Mouse (Mus musculus): ENCODE results near the gene Cyp2s1. TPM values are rescaled to one million over a fixed set of nuclear protein-coding genes. Genes with fewer than 3 reads are reported as not detected.
A peak's percentile ranks its signal among the peaks of the same experiment; 100 is the strongest.

Gene Cyp2s1
- total and polyA plus RNA-seq, 2 experiments from 2014 or later = 4.4 to 12.7 TPM

DNA sequence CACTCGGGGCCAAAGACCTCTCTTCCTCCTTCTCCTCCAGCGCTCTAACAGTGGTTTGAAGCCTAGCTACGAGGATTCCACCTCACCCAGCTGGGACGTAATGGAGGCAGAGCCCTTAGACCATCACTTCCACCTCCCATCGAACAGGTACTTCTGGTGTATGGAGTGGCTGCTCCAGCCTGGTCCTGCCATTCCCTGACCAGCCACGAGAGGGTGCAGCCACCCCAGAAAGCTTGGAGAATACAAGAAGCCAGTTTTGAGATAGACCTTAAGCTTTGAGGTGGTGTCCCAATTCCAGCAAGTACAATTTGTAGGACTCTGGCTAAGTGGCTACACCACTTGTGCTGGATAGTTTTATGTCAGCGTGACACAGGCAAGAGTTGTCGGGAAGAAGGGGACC lies 38.4 kb upstream of the Cyp2s1 start:
- ATAC-seq (ENCODE audit: insufficient read depth, low read depth) (no peak), DNase-seq (ENCODE audit: low spot score) (peak; percentile 29)
- no peak overlapping the region for H3K4me2 ChIP-seq (ENCODE audit: low read depth, low read length)
- no peaks in the 10 kb centered on the region for H3K27me3 ChIP-seq (ENCODE audit: control insufficient read depth, insufficient read depth, low read length)
- no peaks in the 10 kb centered on the region for H3K36me3 ChIP-seq (replicated peaks; ENCODE audit: control insufficient read depth, insufficient read depth, low read length)
- H3K9me3 ChIP-seq (replicated peaks; ENCODE audit: control insufficient read depth, low read length) = no peaks in the 10 kb centered on the region
- WGBS = 25% methylated on average over 8 of the region's 8 CpGs
- no peak for TF ChIP-seq EP300 (IDR thresholded peaks at IDR 0.05; ENCODE audit: low read depth)
- peak; percentile 78 for TF ChIP-seq CTCF (IDR thresholded peaks at IDR 0.05; ENCODE audit: low read depth)
- no peak overlapping the region for H3K9ac ChIP-seq (replicated peaks; ENCODE audit: low read depth, low read length)
- no peak overlapping the region for H3K27ac ChIP-seq (ENCODE audit: low read depth)
- no peaks in the 10 kb centered on the region for H3K4me1 ChIP-seq (ENCODE audit: control insufficient read depth, insufficient read depth)
- no peak overlapping the region for H3K4me3 ChIP-seq (ENCODE audit: low read depth, low read length)

DNA sequence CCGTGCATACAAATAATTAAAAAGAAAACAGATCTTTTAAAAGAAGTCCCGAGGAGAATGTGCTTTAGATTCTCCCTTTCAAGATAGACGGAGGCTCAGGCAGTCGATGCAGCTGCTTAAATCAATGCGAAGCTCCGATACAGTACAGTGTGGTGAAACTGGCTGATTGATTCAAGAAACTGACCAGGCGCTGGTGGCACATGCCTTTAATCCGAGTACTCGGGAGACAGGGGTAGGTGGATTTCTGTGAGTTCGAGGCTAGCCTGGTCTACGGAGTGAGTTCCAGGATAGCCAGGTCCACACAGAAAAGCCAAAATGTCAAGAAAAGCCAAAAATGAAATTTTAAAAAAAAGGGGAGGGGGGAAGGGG lies 31.7 kb upstream of the Cyp2s1 start:
- TF ChIP-seq CTCF (IDR thresholded peaks at IDR 0.05; ENCODE audit: low read depth) (no peak), EP300 (IDR thresholded peaks at IDR 0.05; ENCODE audit: low read depth) (no peak)
- no peaks in the 10 kb centered on the region for H3K27me3 ChIP-seq (ENCODE audit: control insufficient read depth, insufficient read depth, low read length)
- ATAC-seq (ENCODE audit: insufficient read depth, low read depth) (peak; percentile 49; the same call in 1 of the 2 replicates), DNase-seq (ENCODE audit: low spot score) (no peak)
- no peaks in the 10 kb centered on the region for H3K4me1 ChIP-seq (ENCODE audit: control insufficient read depth, insufficient read depth)
- no peaks in the 10 kb centered on the region for H3K9me3 ChIP-seq (replicated peaks; ENCODE audit: control insufficient read depth, low read length)
- H3K4me2 ChIP-seq (ENCODE audit: low read depth, low read length) = peak overlapping the region; percentile 80
- H3K36me3 ChIP-seq (replicated peaks; ENCODE audit: control insufficient read depth, insufficient read depth, low read length) = no peaks in the 10 kb centered on the region
- H3K9ac ChIP-seq (replicated peaks; ENCODE audit: low read depth, low read length) = peak overlapping the region; percentile 56
- H3K4me3 ChIP-seq (ENCODE audit: low read depth, low read length) = peak overlapping the region; percentile 56
- no peak overlapping the region; the same call in 1 of the 2 replicates for H3K27ac ChIP-seq (ENCODE audit: low read depth)
- WGBS = 28% methylated on average over 11 of the region's 11 CpGs

DNA sequence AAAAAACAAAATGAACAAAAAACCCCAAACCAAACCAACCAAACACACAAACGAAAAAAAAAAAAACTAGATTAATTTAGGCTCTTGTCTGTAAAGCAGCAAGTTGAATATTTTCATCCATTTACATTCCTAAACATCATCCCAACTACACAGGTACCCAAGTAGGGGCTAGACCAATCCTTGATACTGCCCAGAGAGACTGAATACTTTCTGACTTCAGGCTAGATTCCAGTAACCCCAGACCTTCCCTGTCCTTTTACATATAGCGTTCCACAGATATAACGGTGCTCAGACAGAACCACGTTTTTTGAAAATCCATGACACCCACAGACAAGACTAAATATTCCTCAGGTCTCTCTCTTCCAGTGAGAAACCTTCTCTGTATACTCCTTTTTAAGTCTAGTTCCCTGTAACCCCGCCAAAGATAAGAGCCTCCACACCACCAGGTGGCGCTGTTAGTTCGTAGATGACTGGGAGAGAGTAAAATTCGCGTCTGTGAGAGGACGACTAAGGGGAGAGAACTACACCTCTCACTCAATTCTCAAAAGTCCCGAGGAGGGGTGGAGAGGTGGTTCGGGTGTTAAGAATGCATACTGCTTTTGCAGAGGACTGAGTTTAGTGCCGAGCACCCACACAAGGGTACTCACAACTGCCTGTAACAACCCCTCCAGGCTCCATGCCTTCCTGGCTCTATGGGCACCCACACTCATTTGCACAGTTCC lies 31.2 kb upstream of the Cyp2s1 start:
- ATAC-seq (ENCODE audit: insufficient read depth, low read depth) (peak; percentile 83), DNase-seq (ENCODE audit: low spot score) (peak; percentile 84)
- Histone ChIP-seq H3K27ac (ENCODE audit: low read depth) (no peak overlapping the region; the same call in 1 of the 2 replicates), H3K4me1 (ENCODE audit: control insufficient read depth, insufficient read depth) (no peaks in the 10 kb centered on the region), H3K4me3 (ENCODE audit: low read depth, low read length) (peak overlapping the region; percentile 56), H3K4me2 (ENCODE audit: low read depth, low read length) (peak overlapping the region; percentile 80), H3K9me3 (replicated peaks; ENCODE audit: control insufficient read depth, low read length) (no peaks in the 10 kb centered on the region), H3K27me3 (ENCODE audit: control insufficient read depth, insufficient read depth, low read length) (no peaks in the 10 kb centered on the region), H3K36me3 (replicated peaks; ENCODE audit: control insufficient read depth, insufficient read depth, low read length) (no peaks in the 10 kb centered on the region), H3K9ac (replicated peaks; ENCODE audit: low read depth, low read length) (peak overlapping the region; percentile 56)
- peak; percentile 72 for TF ChIP-seq CTCF (IDR thresholded peaks at IDR 0.05; ENCODE audit: low read depth)
- no peak for TF ChIP-seq EP300 (IDR thresholded peaks at IDR 0.05; ENCODE audit: low read depth)
- 10% methylated on average over 13 of the region's 13 CpGs for WGBS

DNA sequence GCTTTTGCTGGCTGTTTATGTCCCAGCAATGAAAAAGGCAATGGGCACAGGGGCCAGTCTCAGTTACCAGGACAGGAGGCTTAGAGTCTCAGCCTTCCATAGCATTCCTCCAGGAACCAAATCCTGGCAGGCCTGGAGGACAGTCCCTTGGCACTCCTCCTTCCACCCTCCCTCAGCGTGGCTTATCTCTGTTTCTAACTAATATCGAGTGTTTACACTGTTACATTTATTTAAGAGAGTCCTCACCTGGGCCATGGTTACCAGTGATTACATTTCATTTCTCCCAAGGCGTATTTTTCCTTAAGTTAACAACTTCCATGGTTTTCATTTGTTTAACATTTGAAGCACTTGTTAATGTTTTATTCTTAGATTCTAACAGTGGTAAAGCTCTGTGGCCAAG lies 28.2 kb upstream of the Cyp2s1 start:
- no peak overlapping the region for H3K9ac ChIP-seq (replicated peaks; ENCODE audit: low read depth, low read length)
- ATAC-seq (ENCODE audit: insufficient read depth, low read depth) = no peak
- no peak overlapping the region for H3K27ac ChIP-seq (ENCODE audit: low read depth)
- no peaks in the 10 kb centered on the region for H3K4me1 ChIP-seq (ENCODE audit: control insufficient read depth, insufficient read depth)
- no peak overlapping the region for H3K4me3 ChIP-seq (ENCODE audit: low read depth, low read length)
- H3K9me3 ChIP-seq (replicated peaks; ENCODE audit: control insufficient read depth, low read length) = no peaks in the 10 kb centered on the region
- no peak overlapping the region for H3K4me2 ChIP-seq (ENCODE audit: low read depth, low read length)
- DNase-seq (ENCODE audit: low spot score) = no peak
- no peaks in the 10 kb centered on the region for H3K27me3 ChIP-seq (ENCODE audit: control insufficient read depth, insufficient read depth, low read length)
- no peaks in the 10 kb centered on the region for H3K36me3 ChIP-seq (replicated peaks; ENCODE audit: control insufficient read depth, insufficient read depth, low read length)
- WGBS = 60% methylated on average over 3 of the region's 3 CpGs
- no peak for TF ChIP-seq CTCF (IDR thresholded peaks at IDR 0.05; ENCODE audit: low read depth)
- TF ChIP-seq EP300 (IDR thresholded peaks at IDR 0.05; ENCODE audit: low read depth) = no peak

DNA sequence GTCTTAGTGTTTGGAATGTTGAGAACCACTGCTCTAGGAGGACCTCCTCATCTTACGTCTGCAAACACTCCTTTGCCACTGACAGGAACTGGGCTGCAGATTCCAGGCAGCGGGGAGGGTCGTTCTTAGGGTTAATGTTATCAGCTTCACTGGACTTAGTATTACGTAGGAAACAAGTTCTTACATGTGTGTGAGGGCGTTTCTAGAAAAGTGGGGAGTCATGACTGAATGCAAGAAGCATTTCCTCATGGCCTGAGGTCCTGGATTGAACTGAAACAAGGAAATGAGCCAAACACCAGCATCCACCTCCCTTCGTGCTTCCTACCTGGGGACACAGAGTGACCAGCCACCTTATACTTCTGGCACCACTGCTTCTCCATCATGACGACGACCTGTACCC lies 27.7 kb upstream of the Cyp2s1 start:
- H3K4me3 ChIP-seq (ENCODE audit: low read depth, low read length) = no peak overlapping the region
- DNase-seq (ENCODE audit: low spot score) = no peak
- no peak overlapping the region for H3K27ac ChIP-seq (ENCODE audit: low read depth)
- no peaks in the 10 kb centered on the region for H3K36me3 ChIP-seq (replicated peaks; ENCODE audit: control insufficient read depth, insufficient read depth, low read length)
- no peak overlapping the region for H3K4me2 ChIP-seq (ENCODE audit: low read depth, low read length)
- H3K9me3 ChIP-seq (replicated peaks; ENCODE audit: control insufficient read depth, low read length) = no peaks in the 10 kb centered on the region
- TF ChIP-seq CTCF (IDR thresholded peaks at IDR 0.05; ENCODE audit: low read depth) (no peak), EP300 (IDR thresholded peaks at IDR 0.05; ENCODE audit: low read depth) (no peak)
- 36% methylated on average over 8 of the region's 8 CpGs for WGBS
- H3K9ac ChIP-seq (replicated peaks; ENCODE audit: low read depth, low read length) = no peak overlapping the region
- no peaks in the 10 kb centered on the region for H3K27me3 ChIP-seq (ENCODE audit: control insufficient read depth, insufficient read depth, low read length)
- H3K4me1 ChIP-seq (ENCODE audit: control insufficient read depth, insufficient read depth) = no peaks in the 10 kb centered on the region
- no peak for ATAC-seq (ENCODE audit: insufficient read depth, low read depth)

DNA sequence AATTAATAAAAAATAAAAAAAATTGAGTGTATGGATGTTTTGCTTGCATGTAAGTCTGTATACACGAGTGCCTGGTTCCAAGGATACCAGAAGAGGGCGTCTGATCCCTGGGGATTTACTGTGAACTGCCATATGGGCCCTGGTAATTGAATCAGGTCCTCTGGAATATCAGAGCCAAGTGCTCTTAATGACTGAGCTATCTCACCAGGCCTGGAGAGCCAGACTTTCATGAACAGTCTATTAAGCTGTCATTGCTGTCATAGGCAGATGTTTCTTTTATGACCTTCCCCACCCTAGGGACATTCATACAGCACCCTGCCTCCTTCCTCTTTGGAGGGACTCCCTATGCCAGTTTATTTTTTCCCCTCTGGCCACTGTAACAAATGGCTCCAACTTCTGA lies 26.8 kb upstream of the Cyp2s1 start:
- 26% methylated on average over 2 of the region's 2 CpGs for WGBS
- no peaks in the 10 kb centered on the region for H3K9me3 ChIP-seq (replicated peaks; ENCODE audit: control insufficient read depth, low read length)
- no peak overlapping the region for H3K27ac ChIP-seq (ENCODE audit: low read depth)
- no peaks in the 10 kb centered on the region for H3K4me1 ChIP-seq (ENCODE audit: control insufficient read depth, insufficient read depth)
- DNase-seq (ENCODE audit: low spot score) = no peak
- no peaks in the 10 kb centered on the region for H3K36me3 ChIP-seq (replicated peaks; ENCODE audit: control insufficient read depth, insufficient read depth, low read length)
- ATAC-seq (ENCODE audit: insufficient read depth, low read depth) = no peak
- TF ChIP-seq CTCF (IDR thresholded peaks at IDR 0.05; ENCODE audit: low read depth) = no peak
- TF ChIP-seq EP300 (IDR thresholded peaks at IDR 0.05; ENCODE audit: low read depth) = no peak
- H3K4me2 ChIP-seq (ENCODE audit: low read depth, low read length) = no peak overlapping the region
- no peak overlapping the region for H3K9ac ChIP-seq (replicated peaks; ENCODE audit: low read depth, low read length)
- no peak overlapping the region for H3K4me3 ChIP-seq (ENCODE audit: low read depth, low read length)
- H3K27me3 ChIP-seq (ENCODE audit: control insufficient read depth, insufficient read depth, low read length) = no peaks in the 10 kb centered on the region
